Mouse (Mus musculus) erythroblast, adult 5-6 weeks (primary cell): ENCODE results near the gene Pign. TPM values are rescaled to one million over a fixed set of nuclear protein-coding genes. Genes with fewer than 3 reads are reported as not detected.

ENCODE experiments used
- ATAC-seq: replicated peaks from 2 replicates; pipeline ENCODE4 v1.8.0; 2016; ENCODE audit warnings: moderate number of reproducible peaks, mild to moderate bottlenecking, moderate TSS enrichment, inconsistent platforms; ENCODE audit not compliant: poor library complexity, low FRiP score, severe bottlenecking
- total RNA-seq, 2 experiments: library from RNA; stranded (forward) in 1 of 2; stranded (reverse) in 1 of 2; fragments of 150-400 nt in 1 of 2; fragments of 200-764, 138-1000 nt in 1 of 2; gene quantifications; 2 replicates each; pipeline versions ENCODE4 v1.2.3 to v1.2.4; 2015 to 2017; ENCODE audit warnings: low replicate concordance in 2 of 2

Gene Pign
- total RNA-seq, 2 experiments from 2014 or later = 8.5 to 9.4 TPM

DNA sequence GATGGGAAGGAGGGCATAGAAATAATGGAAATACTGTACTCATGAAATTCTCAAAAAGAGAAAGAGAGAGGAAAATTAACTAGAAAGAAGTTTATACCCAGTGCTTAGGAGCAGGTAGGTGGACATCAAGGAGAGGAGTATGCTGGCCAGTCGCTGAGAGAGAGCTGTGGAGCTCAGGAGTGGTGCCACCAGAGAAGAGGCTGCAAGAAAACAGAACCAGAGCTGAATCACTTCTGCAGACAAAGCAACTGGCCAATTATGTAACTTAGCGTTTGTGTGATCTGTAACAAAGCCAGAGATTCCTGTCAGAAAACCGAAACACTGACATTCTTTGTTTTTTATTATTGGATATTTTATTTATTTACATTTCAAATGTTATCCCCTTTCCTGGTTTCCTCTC is 97.4 kb downstream of the Pign start:
- no peak for ATAC-seq

- no peak for ATAC-seq
Observed at GRCm38 (mm10) chr1:105564289-105564688, 99.2 kb downstream of the Pign start.

DNA sequence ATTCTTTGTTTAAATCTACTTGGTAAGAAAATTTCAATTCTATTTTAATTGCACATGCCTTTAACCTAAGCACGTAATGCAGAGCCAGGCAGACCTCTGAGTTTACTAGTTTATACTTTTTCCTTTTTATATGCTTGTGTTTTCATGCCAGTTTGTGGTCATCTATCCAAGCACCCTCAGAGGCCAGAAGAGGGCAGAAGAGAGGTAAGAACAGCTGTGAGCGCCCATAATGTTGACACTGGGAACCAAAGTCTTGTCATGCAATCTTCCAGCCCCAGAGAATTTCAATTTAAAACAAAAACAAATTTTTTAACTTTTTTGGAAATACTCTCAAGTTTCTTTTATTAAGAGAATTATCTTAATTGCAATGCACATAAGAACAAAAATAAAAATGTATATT is 99.7 kb downstream of the Pign start:
- no peak for ATAC-seq

DNA sequence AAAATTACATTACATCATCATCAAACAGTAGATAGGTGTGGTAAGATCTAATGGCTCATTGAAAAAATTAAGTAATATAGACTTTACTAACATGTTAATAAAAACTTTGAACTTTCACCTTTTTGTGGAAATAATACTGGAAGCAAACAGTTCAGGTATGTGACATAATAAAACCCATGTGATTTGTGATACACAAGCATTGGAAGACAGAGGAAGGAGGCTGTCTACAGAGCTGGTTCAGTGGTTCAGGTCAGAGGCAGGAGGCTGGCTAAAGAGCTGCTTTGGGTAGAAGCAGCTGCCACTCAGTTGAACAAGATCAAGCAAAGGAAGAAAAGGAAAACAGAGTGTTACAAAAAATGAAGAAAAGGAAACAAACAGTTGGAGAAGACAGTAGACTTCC is 107.4 kb downstream of the Pign start:
- no peak for ATAC-seq

- ATAC-seq = no peak
Observed at GRCm38 (mm10) chr1:105555192-105555718, 108.2 kb downstream of the Pign start.

DNA sequence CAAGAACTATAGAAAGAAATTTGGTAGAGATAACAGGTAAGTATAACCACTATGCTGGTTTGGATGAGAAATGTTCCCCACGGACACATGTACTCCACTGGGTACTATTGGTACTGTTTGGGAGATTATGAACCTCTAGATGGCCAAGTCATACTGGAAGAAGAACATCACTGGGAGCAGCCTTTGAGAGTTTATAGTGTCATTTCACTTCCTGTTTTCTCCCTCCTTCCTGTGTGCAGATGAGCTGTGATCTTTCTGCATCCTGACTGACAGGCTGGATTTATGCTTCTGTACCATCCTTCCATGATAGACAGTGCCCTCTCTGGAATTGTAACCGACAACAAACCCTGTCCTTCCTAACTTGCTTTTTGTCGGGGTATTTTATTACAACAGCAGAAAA is 110.3 kb downstream of the Pign start:
- no peak for ATAC-seq

- no peak for ATAC-seq
Observed at GRCm38 (mm10) chr1:105550163-105550562, 113.3 kb downstream of the Pign start.

GRCm38 (mm10) chr1:105549648-105550047 is 113.8 kb downstream of the Pign start:
- no peak for ATAC-seq

DNA sequence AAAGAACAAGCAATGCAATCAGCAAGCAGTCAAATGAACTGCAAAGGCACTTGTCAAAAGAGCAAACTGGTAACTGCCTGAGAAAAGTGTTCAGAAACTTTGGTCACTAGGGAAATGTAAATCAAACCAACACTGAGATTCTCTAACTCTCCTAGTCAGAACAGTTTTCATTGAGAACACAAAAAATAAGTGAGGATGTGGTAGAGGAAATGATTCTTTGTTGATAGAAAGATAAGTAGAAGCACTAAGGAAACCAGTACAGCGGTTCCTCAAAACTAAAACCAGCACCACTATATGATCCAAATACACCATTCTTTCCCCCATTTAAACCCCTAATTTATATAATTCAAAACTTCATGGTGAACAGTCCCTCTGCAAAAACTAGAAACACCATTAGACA is 120.4 kb downstream of the Pign start:
- ATAC-seq = no peak

- no peak for ATAC-seq
Observed at GRCm38 (mm10) chr1:105523768-105524167, 139.7 kb downstream of the Pign start.

DNA sequence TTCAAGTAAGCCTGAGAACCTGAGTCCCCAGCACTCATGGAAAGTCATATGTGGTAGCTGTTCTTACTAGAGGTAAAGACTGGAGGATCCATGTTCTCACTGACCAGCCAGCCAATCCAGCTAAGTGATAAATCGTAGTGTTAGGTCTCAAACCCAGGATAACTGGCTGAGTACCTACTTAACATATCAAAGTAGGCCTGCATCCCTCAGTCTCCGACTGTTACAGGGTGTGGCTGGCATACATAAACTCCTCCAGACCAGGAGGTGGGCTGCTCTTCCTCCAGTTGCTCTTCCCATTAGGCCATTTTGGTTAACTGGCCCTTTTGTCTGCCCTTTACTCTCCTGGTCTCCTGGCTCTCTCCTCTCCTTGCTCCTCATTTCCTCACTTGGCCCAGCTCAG is 141.2 kb downstream of the Pign start:
- ATAC-seq = no peak

DNA sequence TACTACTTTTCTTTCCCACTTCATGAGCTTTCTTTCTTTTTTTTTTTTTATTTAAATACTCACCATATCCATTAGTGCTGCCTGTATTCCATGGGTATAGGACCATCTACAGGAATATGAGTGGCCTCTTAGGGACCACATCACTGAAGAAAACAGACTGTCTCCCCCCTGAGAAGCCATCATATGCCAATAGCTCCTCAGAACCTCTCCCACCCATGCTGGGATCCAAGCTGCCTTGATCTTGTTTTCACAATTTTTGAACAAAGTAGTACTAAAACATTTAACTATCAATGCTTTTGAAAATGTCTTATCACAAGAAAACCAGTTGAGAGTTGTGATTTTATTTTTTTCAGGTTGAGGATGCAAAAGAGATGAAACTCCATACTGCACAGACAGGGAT is 145.4 kb downstream of the Pign start:
- no peak for ATAC-seq

DNA sequence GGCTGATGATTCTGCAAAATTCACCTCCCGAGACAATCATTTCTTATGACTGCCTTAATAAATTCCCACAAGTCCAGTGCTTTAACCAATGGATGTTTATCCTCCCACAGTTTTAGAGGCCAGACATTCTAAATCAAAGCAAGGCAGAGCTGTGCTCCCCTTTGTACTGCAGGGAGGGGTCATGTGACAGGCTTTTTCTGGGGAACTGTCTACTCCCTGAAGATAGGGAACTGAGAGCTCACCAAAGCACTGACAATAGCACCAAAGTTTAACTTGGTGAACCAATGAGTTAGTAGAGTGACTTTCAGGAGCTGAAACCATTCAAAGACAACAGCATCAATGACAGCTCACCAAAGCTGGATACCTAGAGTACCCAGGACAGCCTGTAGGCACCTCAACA is 156.4 kb downstream of the Pign start:
- no peak for ATAC-seq

GRCm38 (mm10) chr1:105492626-105493025 is 170.9 kb downstream of the Pign start:
- ATAC-seq = no peak

DNA sequence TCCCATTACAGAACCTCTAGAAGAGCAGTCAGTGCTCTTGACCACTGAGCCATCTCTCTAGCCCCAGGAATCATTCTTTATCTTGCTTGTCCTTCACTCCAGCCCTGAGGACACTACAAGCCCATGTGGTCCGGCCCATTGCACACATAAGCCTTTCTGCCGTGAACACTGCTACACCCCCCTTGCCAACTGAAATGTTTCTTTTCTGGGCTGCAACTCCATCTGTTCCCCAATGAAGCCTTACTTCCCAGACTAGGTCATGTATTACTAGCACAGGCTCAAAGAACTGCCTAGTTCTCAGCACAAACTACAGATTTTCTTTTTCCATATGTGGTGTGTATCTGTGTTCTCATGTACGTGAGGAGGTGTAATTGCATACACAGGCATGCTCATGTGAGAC is 174.0 kb downstream of the Pign start:
- no peak for ATAC-seq

DNA sequence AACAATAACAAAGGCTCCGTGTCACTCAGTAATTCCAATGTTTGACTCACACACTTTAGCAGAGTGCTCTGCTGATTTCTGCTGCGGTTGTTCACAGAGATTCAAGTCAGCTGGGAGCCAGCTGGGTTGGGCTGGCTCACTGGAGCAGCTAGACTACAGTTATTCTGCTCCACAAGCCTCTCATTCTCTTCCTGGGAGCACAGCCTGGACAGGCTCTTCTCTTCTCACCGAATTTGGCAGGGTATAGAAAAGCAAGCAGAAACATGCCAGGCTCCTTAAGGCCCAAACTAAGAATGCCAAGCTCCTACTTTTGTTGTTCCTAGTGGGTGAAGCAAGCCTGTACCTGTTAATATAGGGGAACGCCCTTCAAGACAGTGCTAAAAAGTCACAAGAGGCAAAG is 176.4 kb downstream of the Pign start:
- ATAC-seq = no peak

Other genes with a start within 250 kb of the Pign start
- 28.1 and 35.1 TPM in 2 replicates for gene Relch, start 184 bp upstream of the Pign start, total RNA-seq (2015; ENCODE audit: low replicate concordance)
- 23.5 and 30.0 TPM in 2 replicates for gene Relch, start 184 bp upstream of the Pign start, total RNA-seq (2017; ENCODE audit: low replicate concordance)
- 1.0 TPM in 1 of 2 replicates, not detected in the other for gene Tnfrsf11a, start 117.0 kb upstream of the Pign start, total RNA-seq (2015; ENCODE audit: low replicate concordance)
- gene Tnfrsf11a, start 117.0 kb upstream of the Pign start, total RNA-seq (2017; ENCODE audit: low replicate concordance) = 0.34 and 0.84 TPM in 2 replicates